Mouse (Mus musculus) lung, adult 2 months (tissue): Measurements from ENCODE around the gene Lamtor2. TPM values are rescaled to one million over a fixed set of nuclear protein-coding genes. Genes with fewer than 3 reads are reported as not detected.

Experiments used
- DNase-seq: peaks from one replicate; pipeline ENCODE4 v3.0.0; 2022
- H3K4me1 ChIP-seq: fragments of 200-500 bp; 2 replicates; pipeline ENCODE4 v1.6.1; 2011; ENCODE audit warnings: low read length; ENCODE audit not compliant: control insufficient read depth, insufficient read depth
- H3K4me3 ChIP-seq: fragments of 200-500 bp; replicated peaks from 2 replicates; pipeline ENCODE3; 2011; ENCODE audit warnings: low read depth, mild to moderate bottlenecking, control low read depth, low read length; ENCODE audit errors: extremely low read depth
- CTCF ChIP-seq: fragments of 200-500 bp; IDR thresholded peaks from 2 replicates; pipeline ENCODE4 v1.5.1; 2011; ENCODE audit warnings: mild to moderate bottlenecking, low read length, control low read depth; ENCODE audit not compliant: insufficient read depth
- POLR2A ChIP-seq: fragments of 200-500 bp; IDR thresholded peaks from 2 replicates; pipeline ENCODE4 v1.6.1; 2011; ENCODE audit warnings: low read depth, mild to moderate bottlenecking, control low read depth, low read length, borderline replicate concordance; ENCODE audit errors: extremely low read depth
- WGBS: fragments of 180-500 bp; shearing (Covaris S2); methylation state at CpG from one replicate; pipeline ENCODE4 v1.1.7; 2018; 5-methylcytosine and 5-hydroxymethylcytosine counted together
- polyA plus RNA-seq: library from polyadenylated mRNA; depleted of rRNA; stranded (reverse); fragments of >200 nt; gene quantifications from 2 replicates; pipeline ENCODE4 v1.2.3, GENCODE M21; 2012

Lamtor2 gene
- polyA plus RNA-seq, 1 experiment, result 135 TPM

DNA sequence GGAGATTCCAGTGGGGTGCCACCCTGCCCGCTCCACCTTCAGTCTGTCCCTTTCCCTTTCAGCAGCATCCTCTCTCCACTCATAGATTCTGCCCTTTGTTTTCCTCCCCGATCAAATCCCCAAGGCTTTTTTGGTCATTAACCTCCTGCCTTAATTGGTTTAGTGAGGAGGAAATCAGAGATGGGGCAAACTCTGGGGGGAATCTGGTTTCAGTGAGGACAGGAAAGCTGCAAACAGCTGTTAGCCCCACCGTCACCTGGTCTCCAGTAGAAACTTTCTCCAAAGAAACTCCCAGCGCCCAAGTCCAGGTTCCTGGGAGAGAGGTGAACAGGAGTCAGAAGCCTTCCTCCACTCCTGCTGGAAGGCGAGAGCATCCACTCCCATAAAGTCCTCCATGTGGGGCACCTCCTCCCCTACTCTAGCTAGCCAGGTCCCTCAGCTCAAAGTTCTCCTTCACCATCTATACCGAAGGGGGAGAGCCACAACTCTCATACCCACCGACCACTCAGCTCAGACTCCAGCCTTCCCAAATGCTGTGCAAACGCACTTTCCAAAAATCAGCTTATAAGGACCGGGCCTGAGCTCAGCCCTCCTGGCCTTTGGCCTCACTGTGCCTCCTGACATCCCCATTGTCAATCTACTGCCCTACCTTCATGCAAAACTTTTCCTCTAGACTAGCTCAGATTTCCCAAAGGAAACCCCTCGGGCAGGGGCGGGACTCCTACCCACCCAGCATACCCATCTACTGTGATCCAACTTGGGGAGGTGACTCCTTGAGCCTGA is 22.6 kb downstream of the Lamtor2 start:
- H3K4me3 ChIP-seq, result no peak overlapping the region
- 48% methylated on average over 11 of the region's 11 CpGs for WGBS
- H3K4me1 ChIP-seq, result peaks cover 5% of the 10 kb centered on the region; the same call in 1 of the 2 replicates
- TF ChIP-seq CTCF (no peak), POLR2A (no peak)
- DNase-seq, result no peak

GRCm38 (mm10) chr3:88529204-88530000 is 23.5 kb downstream of the Lamtor2 start:
- peaks cover 5% of the 10 kb centered on the region; the same call in 1 of the 2 replicates for H3K4me1 ChIP-seq
- TF ChIP-seq POLR2A (no peak), CTCF (no peak)
- 61% methylated on average over 7 of the region's 7 CpGs for WGBS
- no peak for DNase-seq
- H3K4me3 ChIP-seq, result no peak overlapping the region

DNA sequence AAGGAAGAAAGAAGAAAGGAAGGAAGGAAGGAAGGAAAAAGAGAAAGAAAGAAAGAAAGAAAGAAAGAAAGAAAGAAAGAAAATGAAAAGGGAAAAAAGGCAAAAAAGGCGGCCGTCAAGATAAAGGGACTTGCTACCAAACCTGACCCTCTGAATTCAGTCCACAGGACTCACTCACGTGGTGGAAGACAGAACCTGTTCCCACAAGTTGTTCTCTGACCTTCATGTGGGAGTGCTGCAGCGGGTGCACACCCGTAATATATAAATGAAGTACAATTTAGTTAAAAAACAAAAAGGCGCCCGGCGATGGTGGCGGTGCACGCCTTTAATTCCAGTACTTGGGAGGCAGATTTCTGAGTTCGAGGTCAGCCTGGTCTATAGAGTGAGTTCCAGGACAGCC is 24.2 kb downstream of the Lamtor2 start:
- Histone ChIP-seq H3K4me1 (peaks cover 7% of the 10 kb centered on the region; the same call in 1 of the 2 replicates), H3K4me3 (no peak overlapping the region)
- TF ChIP-seq CTCF, result no peak
- no peak for TF ChIP-seq POLR2A
- no peak for DNase-seq
- 86% methylated on average over 11 of the region's 11 CpGs for WGBS

GRCm38 (mm10) chr3:88527565-88527964 is 25.3 kb downstream of the Lamtor2 start:
- WGBS, result 56% methylated on average over 8 of the region's 8 CpGs
- Histone ChIP-seq H3K4me3 (no peak overlapping the region), H3K4me1 (peaks cover 7% of the 10 kb centered on the region; the same call in 1 of the 2 replicates)
- no peak for DNase-seq
- TF ChIP-seq POLR2A, result no peak

DNA sequence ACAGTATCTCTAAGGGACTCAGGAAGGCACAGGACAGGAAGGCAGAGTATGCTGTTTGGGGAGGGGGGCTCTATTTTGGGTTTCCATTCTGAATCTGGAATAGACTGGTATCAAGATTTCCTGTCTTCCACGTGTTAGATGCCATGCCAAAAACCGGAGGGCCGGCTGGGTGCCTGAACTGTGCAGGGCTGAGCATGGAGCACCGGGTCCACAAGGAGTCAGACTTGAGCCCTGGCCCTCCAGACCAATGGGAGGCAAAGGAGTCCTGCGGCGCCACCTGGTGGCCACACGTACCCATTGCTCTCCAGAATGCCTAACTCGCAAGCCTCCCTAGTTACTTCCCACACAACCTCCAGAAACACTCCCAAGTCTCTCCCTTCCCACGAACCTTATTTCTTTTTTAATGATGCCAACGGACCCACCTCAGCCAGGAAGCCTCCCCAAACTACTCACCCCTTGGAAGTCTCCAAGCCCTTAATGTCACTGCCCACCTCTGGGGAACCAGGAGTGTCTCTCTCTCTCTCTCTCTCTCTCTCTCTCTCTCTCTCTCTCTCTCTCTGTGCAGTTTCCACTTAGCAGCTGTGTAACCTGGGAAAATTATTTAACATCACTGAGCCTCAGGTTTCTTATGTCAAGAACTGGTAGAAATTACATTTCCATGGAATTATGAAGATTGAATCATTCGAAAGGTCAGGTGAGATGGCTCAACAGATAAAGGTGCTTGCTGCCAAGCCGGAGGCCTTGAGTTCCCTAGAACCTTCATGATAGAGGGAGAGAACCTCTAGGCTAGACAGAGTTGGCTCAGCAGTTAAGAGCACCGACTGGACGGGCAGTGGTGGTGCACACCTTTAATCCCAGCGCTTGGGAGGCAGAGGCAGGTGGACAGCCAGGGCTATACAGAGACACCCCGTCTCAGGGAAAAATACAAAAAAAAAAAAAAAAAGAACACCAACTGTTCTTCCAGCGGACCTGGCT is 26.4 kb downstream of the Lamtor2 start:
- Histone ChIP-seq H3K4me3 (no peak overlapping the region), H3K4me1 (peaks cover 7% of the 10 kb centered on the region; the same call in 1 of the 2 replicates)
- 34% methylated on average over 17 of the region's 17 CpGs for WGBS
- DNase-seq, result peak; percentile 79
- TF ChIP-seq CTCF (peak; percentile 99), POLR2A (no peak)

- H3K4me1 ChIP-seq, result peaks cover 7% of the 10 kb centered on the region; the same call in 1 of the 2 replicates
- no peak for DNase-seq
- TF ChIP-seq CTCF (no peak), POLR2A (no peak)
- WGBS, result 85% methylated on average over 5 of the region's 5 CpGs
- H3K4me3 ChIP-seq, result no peak overlapping the region
These were observed 27.9 kb downstream of the Lamtor2 start for GRCm38 (mm10) chr3:88525021-88525420.

DNA sequence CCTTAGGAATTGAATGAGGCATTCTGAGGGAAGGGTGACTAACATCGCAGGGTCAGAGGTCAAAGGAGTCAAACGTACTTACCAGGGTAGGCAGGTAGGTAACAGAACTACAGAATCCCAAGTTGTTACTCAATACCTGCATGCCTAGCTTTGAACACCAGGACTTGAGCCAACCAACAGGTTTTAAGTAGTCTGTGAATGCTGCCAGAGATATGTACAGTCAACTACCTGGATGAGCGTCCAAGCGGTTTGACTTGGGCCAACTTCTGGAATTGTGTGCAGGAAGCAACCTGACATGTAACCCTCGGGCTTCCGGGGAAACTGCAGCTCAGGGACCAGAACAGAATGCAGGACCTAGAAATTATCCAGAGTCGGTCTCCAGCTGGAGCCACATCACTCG is 29.8 kb downstream of the Lamtor2 start:
- Histone ChIP-seq H3K4me3 (no peak overlapping the region), H3K4me1 (peaks cover 7% of the 10 kb centered on the region; the same call in 1 of the 2 replicates)
- 66% methylated on average over 8 of the region's 8 CpGs for WGBS
- TF ChIP-seq POLR2A (no peak), CTCF (no peak)
- no peak for DNase-seq

GRCm38 (mm10) chr3:88521803-88522331 is 31.0 kb downstream of the Lamtor2 start:
- WGBS, result 17% methylated on average over 9 of the region's 9 CpGs
- peak; percentile 72 for DNase-seq
- peaks cover 7% of the 10 kb centered on the region; the same call in 1 of the 2 replicates for H3K4me1 ChIP-seq
- H3K4me3 ChIP-seq, result no peak overlapping the region
- TF ChIP-seq POLR2A (no peak), CTCF (peak; percentile 97)
